Mouse (Mus musculus) hindbrain, embryonic 11.5 days (tissue): Measurements from ENCODE around the gene Tnfrsf1b. TPM values are rescaled to one million over a fixed set of nuclear protein-coding genes. Genes with fewer than 3 reads are reported as not detected.

ENCODE experiments used
- ATAC-seq: fragments of 200-750 bp; cut with Nextera tagmentation; 2 replicates; pipeline ENCODE4 v1.8.0; 2017; ENCODE audit warnings: mild to moderate bottlenecking, moderate TSS enrichment, moderate library complexity; ENCODE audit not compliant: low FRiP score
- DNase-seq: peaks from one replicate; pipeline ENCODE4 v3.0.0-alpha.2; 2015; ENCODE audit warnings: low spot score
- H3K27ac ChIP-seq: fragments of 300-500 bp; sonication (generic); 2 replicates; pipeline ENCODE4 v1.5.1; 2014; ENCODE audit warnings: mild to moderate bottlenecking, low read depth, low read length
- H3K27me3 ChIP-seq: fragments of 300-500 bp; sonication (generic); 2 replicates; pipeline ENCODE4 v1.6.1; 2014; ENCODE audit warnings: mild to moderate bottlenecking, low read length, moderate library complexity, mixed read lengths; ENCODE audit not compliant: control insufficient read depth, insufficient read depth
- H3K36me3 ChIP-seq: fragments of 300-500 bp; sonication (generic); 2 replicates; pipeline ENCODE4 v1.6.1; 2014; ENCODE audit warnings: mild to moderate bottlenecking, low read length, moderate library complexity, mixed read lengths; ENCODE audit not compliant: control insufficient read depth, insufficient read depth
- H3K4me1 ChIP-seq: fragments of 300-500 bp; sonication (generic); replicated peaks from 2 replicates; pipeline ENCODE4 v1.6.1; 2014; ENCODE audit warnings: low read length, mixed read lengths; ENCODE audit not compliant: control insufficient read depth, insufficient read depth
- H3K4me2 ChIP-seq: fragments of 300-500 bp; sonication (generic); replicated peaks from 2 replicates; pipeline ENCODE4 v1.6.1; 2014; ENCODE audit warnings: mild to moderate bottlenecking, low read depth, low read length
- H3K4me3 ChIP-seq: fragments of 300-500 bp; sonication (generic); 2 replicates; pipeline ENCODE4 v1.5.1; 2014; ENCODE audit warnings: low read depth, low read length
- H3K9ac ChIP-seq: fragments of 300-500 bp; sonication (generic); 2 replicates; pipeline ENCODE4 v1.6.1; 2014; ENCODE audit warnings: low read depth, low read length
- H3K9me3 ChIP-seq: fragments of 300-500 bp; sonication (generic); 2 replicates; pipeline ENCODE4 v1.6.1; 2016; ENCODE audit warnings: low read length; ENCODE audit not compliant: control insufficient read depth
- WGBS: fragments of 180-500 bp; shearing (Covaris S2); extraction: QIAGEN DNeasy Blood & Tissue Kit; methylation state at CpG from one replicate; pipeline ENCODE4 v1.1.7; 2014; 5-methylcytosine and 5-hydroxymethylcytosine counted together
- polyA plus RNA-seq: library from polyadenylated mRNA; unstranded; fragments of >200 nt; fragmentation: Nextera tagmentation; extraction: Ambion mirVana; gene quantifications from 2 replicates; pipeline ENCODE4 v1.2.1, GENCODE M21; 2014

The Tnfrsf1b gene
- polyA plus RNA-seq, 1 experiment from 2014 or later, result 1.6 TPM

- no peaks in the 10 kb centered on the region for H3K4me1 ChIP-seq
- DNase-seq (no peak), ATAC-seq (no peak)
- no peak overlapping the region for H3K4me3 ChIP-seq
- H3K9ac ChIP-seq, result no peak overlapping the region
- WGBS, result 86% methylated on average over 2 of the region's 2 CpGs
- H3K27ac ChIP-seq, result no peak overlapping the region
- H3K36me3 ChIP-seq, result no peaks in the 10 kb centered on the region
- no peaks in the 10 kb centered on the region for H3K9me3 ChIP-seq
- no peak overlapping the region for H3K4me2 ChIP-seq
- H3K27me3 ChIP-seq, result no peaks in the 10 kb centered on the region
Observed at GRCm38 (mm10) chr4:145278231-145278630, 31.6 kb upstream of the Tnfrsf1b start.

GRCm38 (mm10) chr4:145276368-145277249, 29.9 kb upstream of the Tnfrsf1b start:
- Histone ChIP-seq H3K9me3 (no peaks in the 10 kb centered on the region), H3K4me1 (no peaks in the 10 kb centered on the region), H3K9ac (no peak overlapping the region), H3K27me3 (no peaks in the 10 kb centered on the region), H3K27ac (no peak overlapping the region), H3K36me3 (no peaks in the 10 kb centered on the region), H3K4me2 (no peak overlapping the region), H3K4me3 (no peak overlapping the region)
- no peak for DNase-seq
- WGBS, result 83% methylated on average over 6 of the region's 6 CpGs
- ATAC-seq, result no peak

GRCm38 (mm10) chr4:145274887-145275286, 28.2 kb upstream of the Tnfrsf1b start:
- H3K27ac ChIP-seq, result no peak overlapping the region
- no peak overlapping the region for H3K9ac ChIP-seq
- no peak for ATAC-seq
- no peaks in the 10 kb centered on the region for H3K9me3 ChIP-seq
- no peaks in the 10 kb centered on the region for H3K27me3 ChIP-seq
- 94% methylated on average over 5 of the region's 5 CpGs for WGBS
- no peak overlapping the region for H3K4me2 ChIP-seq
- no peaks in the 10 kb centered on the region for H3K4me1 ChIP-seq
- H3K4me3 ChIP-seq, result no peak overlapping the region
- H3K36me3 ChIP-seq, result no peaks in the 10 kb centered on the region
- DNase-seq, result no peak

GRCm38 (mm10) chr4:145273923-145274322, 27.3 kb upstream of the Tnfrsf1b start:
- Histone ChIP-seq H3K9ac (no peak overlapping the region), H3K4me2 (no peak overlapping the region), H3K27me3 (no peaks in the 10 kb centered on the region), H3K27ac (no peak overlapping the region), H3K4me1 (no peaks in the 10 kb centered on the region), H3K9me3 (no peaks in the 10 kb centered on the region), H3K4me3 (no peak overlapping the region), H3K36me3 (no peaks in the 10 kb centered on the region)
- ATAC-seq (no peak), DNase-seq (no peak)
- 91% methylated on average over 5 of the region's 5 CpGs for WGBS

DNA sequence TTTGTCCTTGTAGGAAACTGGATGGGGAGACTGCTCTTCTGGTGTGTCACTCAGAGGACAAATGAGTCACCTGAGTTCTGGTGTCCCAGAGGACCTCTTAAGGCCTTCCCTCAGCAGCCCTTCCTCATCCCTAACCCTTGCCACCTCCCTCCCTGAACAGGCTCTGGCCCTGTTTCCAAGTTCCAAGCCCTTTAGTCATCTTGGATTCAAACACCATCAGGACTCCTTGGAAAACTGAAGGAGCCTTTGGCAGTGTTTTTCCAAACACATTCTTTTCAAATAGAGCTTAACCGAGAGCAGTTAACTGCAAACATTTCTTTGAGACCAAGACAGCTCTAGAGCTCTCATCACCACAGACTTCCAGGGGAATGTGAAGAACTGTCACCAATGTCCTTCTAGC, 26.1 kb upstream of the Tnfrsf1b start:
- ATAC-seq (no peak), DNase-seq (no peak)

GRCm38 (mm10) chr4:145271634-145272033, 25.0 kb upstream of the Tnfrsf1b start:
- Histone ChIP-seq H3K9me3 (no peaks in the 10 kb centered on the region), H3K9ac (no peak overlapping the region), H3K27me3 (no peaks in the 10 kb centered on the region), H3K4me1 (no peaks in the 10 kb centered on the region), H3K27ac (no peak overlapping the region), H3K36me3 (no peaks in the 10 kb centered on the region), H3K4me2 (no peak overlapping the region), H3K4me3 (no peak overlapping the region)
- WGBS, result 75% methylated on average over 4 of the region's 4 CpGs
- ATAC-seq (no peak), DNase-seq (no peak)

More for the DNA sequence above, 26.1 kb upstream of the Tnfrsf1b start:
- 89% methylated on average over 1 of the region's 1 CpGs for WGBS
- Histone ChIP-seq H3K27me3 (no peaks in the 10 kb centered on the region), H3K9me3 (no peaks in the 10 kb centered on the region), H3K4me1 (no peaks in the 10 kb centered on the region), H3K9ac (no peak overlapping the region), H3K4me3 (no peak overlapping the region), H3K36me3 (no peaks in the 10 kb centered on the region), H3K27ac (no peak overlapping the region), H3K4me2 (no peak overlapping the region)

DNA sequence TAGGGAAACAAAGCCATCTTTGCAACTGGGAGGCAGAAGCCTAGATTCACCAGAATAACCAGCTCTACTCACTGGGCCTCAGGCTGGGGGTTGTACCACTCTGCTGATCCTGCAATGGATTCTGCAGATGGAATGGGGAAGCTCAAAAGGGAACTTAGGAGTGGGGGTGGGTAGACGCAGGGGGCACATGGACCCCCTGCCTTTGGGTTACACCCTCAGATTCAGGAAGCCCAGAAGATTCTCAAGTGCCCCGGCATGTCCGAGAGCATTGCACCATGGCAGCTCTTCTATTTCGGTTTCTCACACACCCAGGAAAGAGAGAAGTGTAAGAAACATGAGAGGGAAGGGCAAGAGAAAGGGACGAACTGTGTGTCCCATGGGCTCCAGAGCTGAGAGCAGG, 23.5 kb upstream of the Tnfrsf1b start:
- no peak overlapping the region for H3K9ac ChIP-seq
- H3K9me3 ChIP-seq, result no peaks in the 10 kb centered on the region
- DNase-seq, result no peak
- H3K4me2 ChIP-seq, result no peak overlapping the region
- 93% methylated on average over 5 of the region's 5 CpGs for WGBS
- H3K36me3 ChIP-seq, result no peaks in the 10 kb centered on the region
- H3K27ac ChIP-seq, result no peak overlapping the region
- ATAC-seq, result no peak
- H3K4me3 ChIP-seq, result no peak overlapping the region
- H3K4me1 ChIP-seq, result no peaks in the 10 kb centered on the region
- no peaks in the 10 kb centered on the region for H3K27me3 ChIP-seq

- Histone ChIP-seq H3K27me3 (no peaks in the 10 kb centered on the region), H3K4me2 (no peak overlapping the region), H3K9me3 (no peaks in the 10 kb centered on the region), H3K4me1 (no peaks in the 10 kb centered on the region), H3K4me3 (no peak overlapping the region), H3K36me3 (no peaks in the 10 kb centered on the region), H3K9ac (no peak overlapping the region), H3K27ac (no peak overlapping the region)
- ATAC-seq (no peak), DNase-seq (no peak)
- WGBS, result 85% methylated on average over 4 of the region's 4 CpGs
Observed at GRCm38 (mm10) chr4:145267631-145268110, 21.0 kb upstream of the Tnfrsf1b start.

DNA sequence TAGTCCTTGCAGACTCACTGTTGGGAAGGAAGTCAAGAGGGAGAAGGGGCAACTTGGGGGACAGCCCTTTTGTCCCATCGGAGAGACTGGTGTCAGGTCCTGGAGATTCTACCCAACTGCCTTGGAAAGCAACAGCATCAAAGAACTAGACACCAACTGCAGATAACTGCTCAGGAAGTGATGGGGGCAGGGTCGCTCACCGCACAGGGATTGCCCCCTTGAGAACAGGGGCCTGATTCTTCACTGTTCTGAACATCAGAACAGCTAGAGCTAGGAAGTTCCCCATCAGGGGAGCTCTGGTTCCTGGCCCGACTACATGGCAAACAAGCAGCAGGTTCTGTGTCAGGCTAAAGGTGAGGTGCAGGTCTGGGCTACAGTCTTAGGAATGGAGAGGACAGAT, 19.8 kb upstream of the Tnfrsf1b start:
- Histone ChIP-seq H3K9me3 (no peaks in the 10 kb centered on the region), H3K36me3 (no peaks in the 10 kb centered on the region), H3K27me3 (no peaks in the 10 kb centered on the region), H3K4me3 (no peak overlapping the region), H3K9ac (no peak overlapping the region), H3K27ac (no peak overlapping the region), H3K4me2 (no peak overlapping the region), H3K4me1 (no peaks in the 10 kb centered on the region)
- 79% methylated on average over 4 of the region's 4 CpGs for WGBS
- ATAC-seq (no peak), DNase-seq (no peak)
